ENCODE assay signal across 14 mouse cellular contexts in genomic region chr8:95135242-95135641, GRCm38 (mm10). TPM values are rescaled to one million over a fixed set of nuclear protein-coding genes. Genes with fewer than 3 reads are reported as not detected.
A peak's percentile ranks its signal among the peaks of the same experiment; 100 is the strongest.
DNase-seq lines count a peak whose midpoint lies in the region; ATAC-seq and TF ChIP-seq lines count a peak whose summit lies in the region.
"Had no signal": no experiment of that assay in that cellular context is flagged by ENCODE, and none has a peak within 500 bp of the region (broad histone marks: within the 10 kb centered on the region; RNA-seq: fewer than 3 reads in every experiment).

No protein-coding gene starts in this region.

- ATAC-seq in hindbrain, embryonic 12.5 days (ENCODE audit: low FRiP score): peak; percentile 43; the same call in 1 of the 2 replicates
- no peak for ATAC-seq in hindbrain, embryonic 13.5 days (ENCODE audit: low FRiP score)
- no peak for ATAC-seq in lung, postnatal 0 days
- 0 out of 2 replicates have a peak, but pooled peaks have one; percentile 10 for ATAC-seq in neural tube, embryonic 14.5 days (ENCODE audit: low read depth)

- H3K4me2 ChIP-seq in hindbrain, embryonic 12.5 days (replicated peaks): no peak overlapping the region
- no peak overlapping the region for H3K4me2 ChIP-seq in hindbrain, embryonic 13.5 days
- H3K4me2 ChIP-seq in lung, postnatal 0 days (replicated peaks; ENCODE audit: low read depth, low read length): no peak overlapping the region
- no peak overlapping the region for H3K4me2 ChIP-seq in neural tube, embryonic 14.5 days (ENCODE audit: low read depth, low read length)
- H3K4me2 ChIP-seq: embryonic facial prominence, embryonic 12.5 days; heart, embryonic 15.5 days; limb, embryonic 13.5 days had no signal

- no peaks in the 10 kb centered on the region for H3K9me3 ChIP-seq in hindbrain, embryonic 12.5 days (replicated peaks)
- no peaks in the 10 kb centered on the region for H3K9me3 ChIP-seq in hindbrain, embryonic 13.5 days
- no peaks in the 10 kb centered on the region for H3K9me3 ChIP-seq in lung, postnatal 0 days (ENCODE audit: low read length)
- no peaks in the 10 kb centered on the region for H3K9me3 ChIP-seq in neural tube, embryonic 14.5 days (ENCODE audit: control insufficient read depth, low read length)
- H3K9me3 ChIP-seq: embryonic facial prominence, embryonic 12.5 days; heart, embryonic 15.5 days; limb, embryonic 13.5 days had no signal

- no peak overlapping the region for H3K9ac ChIP-seq in hindbrain, embryonic 12.5 days
- H3K9ac ChIP-seq in hindbrain, embryonic 13.5 days: no peak overlapping the region
- no peak overlapping the region for H3K9ac ChIP-seq in lung, postnatal 0 days (replicated peaks; ENCODE audit: low read depth)
- H3K9ac ChIP-seq in neural tube, embryonic 14.5 days (replicated peaks; ENCODE audit: low read depth, low read length): no peak overlapping the region
- H3K9ac ChIP-seq: embryonic facial prominence, embryonic 12.5 days; heart, embryonic 15.5 days; limb, embryonic 13.5 days had no signal

- no peak for TF ChIP-seq EP300 in lung, postnatal 0 days (IDR thresholded peaks at IDR 0.05)

- H3K4me1 ChIP-seq in hindbrain, embryonic 12.5 days: peaks cover 15% of the 10 kb centered on the region
- peaks cover 24% of the 10 kb centered on the region for H3K4me1 ChIP-seq in hindbrain, embryonic 13.5 days (replicated peaks)
- peaks cover 7% of the 10 kb centered on the region; the same call in 1 of the 2 replicates for H3K4me1 ChIP-seq in lung, postnatal 0 days (ENCODE audit: insufficient read depth, low read depth, low read length)
- peaks cover 16% of the 10 kb centered on the region for H3K4me1 ChIP-seq in neural tube, embryonic 14.5 days (ENCODE audit: control insufficient read depth, insufficient read depth, low read length)

- no peak for DNase-seq in lung, postnatal 0 days (ENCODE audit: low spot score)
- DNase-seq in lung, postnatal 10 days: no peak
- peak; percentile 61 for DNase-seq in brain, adult 2 months (ENCODE audit: low read depth, low spot score)
- no peak for DNase-seq in cerebellum, adult 9-10 months
- DNase-seq: kidney, adult 18-20 months; lung, postnatal 36 days; thymus, postnatal 36 days had no signal

- WGBS in hindbrain, embryonic 12.5 days: 49% methylated on average over 3 of the region's 3 CpGs
- 50% methylated on average over 3 of the region's 3 CpGs for WGBS in hindbrain, embryonic 13.5 days
- WGBS in lung, postnatal 0 days: 54% methylated on average over 3 of the region's 3 CpGs
- WGBS in neural tube, embryonic 14.5 days: 47% methylated on average over 3 of the region's 3 CpGs

- peaks cover 26% of the 10 kb centered on the region for H3K27me3 ChIP-seq in hindbrain, embryonic 12.5 days
- H3K27me3 ChIP-seq in hindbrain, embryonic 13.5 days: peaks cover 45% of the 10 kb centered on the region
- H3K27me3 ChIP-seq in lung, postnatal 0 days (replicated peaks; ENCODE audit: insufficient read depth, low read length): no peaks in the 10 kb centered on the region
- peaks cover 7% of the 10 kb centered on the region for H3K27me3 ChIP-seq in neural tube, embryonic 14.5 days (ENCODE audit: control insufficient read depth, insufficient read depth, low read length)
- H3K27me3 ChIP-seq: heart, embryonic 15.5 days had no signal

- no peaks in the 10 kb centered on the region for H3K36me3 ChIP-seq in hindbrain, embryonic 12.5 days
- H3K36me3 ChIP-seq in hindbrain, embryonic 13.5 days: peaks cover 32% of the 10 kb centered on the region
- peaks cover 11% of the 10 kb centered on the region; the same call in 1 of the 2 replicates for H3K36me3 ChIP-seq in lung, postnatal 0 days (ENCODE audit: insufficient read depth, low read length)
- H3K36me3 ChIP-seq in neural tube, embryonic 14.5 days (ENCODE audit: control insufficient read depth, insufficient read depth, low read length): no peaks in the 10 kb centered on the region
- H3K36me3 ChIP-seq: embryonic facial prominence, embryonic 12.5 days had no signal

- H3K27ac ChIP-seq in hindbrain, embryonic 12.5 days: no peak overlapping the region
- no peak overlapping the region for H3K27ac ChIP-seq in hindbrain, embryonic 13.5 days
- no peak overlapping the region for H3K27ac ChIP-seq in lung, postnatal 0 days (ENCODE audit: low read length)
- H3K27ac ChIP-seq in neural tube, embryonic 14.5 days (ENCODE audit: low read depth, low read length): no peak overlapping the region
- H3K27ac ChIP-seq: embryonic facial prominence, embryonic 12.5 days; heart, embryonic 15.5 days; limb, embryonic 13.5 days had no signal

- peak; percentile 40 for TF ChIP-seq CTCF in lung, postnatal 0 days (IDR thresholded peaks at IDR 0.05)

- no peak overlapping the region for H3K4me3 ChIP-seq in hindbrain, embryonic 12.5 days
- no peak overlapping the region for H3K4me3 ChIP-seq in hindbrain, embryonic 13.5 days
- H3K4me3 ChIP-seq in lung, postnatal 0 days (ENCODE audit: low read depth, low read length): no peak overlapping the region
- H3K4me3 ChIP-seq in neural tube, embryonic 14.5 days (ENCODE audit: low read depth, low read length): no peak overlapping the region
- H3K4me3 ChIP-seq: embryonic facial prominence, embryonic 12.5 days; heart, embryonic 15.5 days; limb, embryonic 13.5 days; myocyte had no signal

RNA-seq across cellular contexts. Expression of gene Katnb1, which starts 54.3 kb away (rescaled TPM):
- 36.2 and 39.4 TPM in 2 replicates for polyA plus RNA-seq in hindbrain, embryonic 12.5 days (2016; fragmentation: Nextera tagmentation; extraction: Ambion mirVana)
- polyA plus RNA-seq in hindbrain, embryonic 13.5 days (2015; fragmentation: Nextera tagmentation; extraction: Ambion mirVana): 38.4 and 38.8 TPM in 2 replicates
- 10.4 and 10.8 TPM in 2 replicates for polyA plus RNA-seq in lung, postnatal 0 days (2015; fragmentation: Nextera tagmentation; extraction: Ambion mirVana)
- polyA plus RNA-seq in neural tube, embryonic 14.5 days (2014; fragmentation: Nextera tagmentation; extraction: Ambion mirVana): 39.4 and 44.3 TPM in 2 replicates

Comparison
In these comparisons a context has a peak if more than half of its experiments do, and no peak if none do; other contexts are left out.
1. ATAC-seq: peak in hindbrain, embryonic 12.5 days (single experiment) and neural tube, embryonic 14.5 days (single experiment); none in hindbrain, embryonic 13.5 days (single experiment) and lung, postnatal 0 days (single experiment).